Mouse (Mus musculus): Measurements from ENCODE around the gene Hist1h2bj. TPM values are rescaled to one million over a fixed set of nuclear protein-coding genes. Genes with fewer than 3 reads are reported as not detected.

Gene Hist1h2bj
- polyA plus RNA-seq, 1 experiment from 2014 or later: 7.0 TPM

DNA sequence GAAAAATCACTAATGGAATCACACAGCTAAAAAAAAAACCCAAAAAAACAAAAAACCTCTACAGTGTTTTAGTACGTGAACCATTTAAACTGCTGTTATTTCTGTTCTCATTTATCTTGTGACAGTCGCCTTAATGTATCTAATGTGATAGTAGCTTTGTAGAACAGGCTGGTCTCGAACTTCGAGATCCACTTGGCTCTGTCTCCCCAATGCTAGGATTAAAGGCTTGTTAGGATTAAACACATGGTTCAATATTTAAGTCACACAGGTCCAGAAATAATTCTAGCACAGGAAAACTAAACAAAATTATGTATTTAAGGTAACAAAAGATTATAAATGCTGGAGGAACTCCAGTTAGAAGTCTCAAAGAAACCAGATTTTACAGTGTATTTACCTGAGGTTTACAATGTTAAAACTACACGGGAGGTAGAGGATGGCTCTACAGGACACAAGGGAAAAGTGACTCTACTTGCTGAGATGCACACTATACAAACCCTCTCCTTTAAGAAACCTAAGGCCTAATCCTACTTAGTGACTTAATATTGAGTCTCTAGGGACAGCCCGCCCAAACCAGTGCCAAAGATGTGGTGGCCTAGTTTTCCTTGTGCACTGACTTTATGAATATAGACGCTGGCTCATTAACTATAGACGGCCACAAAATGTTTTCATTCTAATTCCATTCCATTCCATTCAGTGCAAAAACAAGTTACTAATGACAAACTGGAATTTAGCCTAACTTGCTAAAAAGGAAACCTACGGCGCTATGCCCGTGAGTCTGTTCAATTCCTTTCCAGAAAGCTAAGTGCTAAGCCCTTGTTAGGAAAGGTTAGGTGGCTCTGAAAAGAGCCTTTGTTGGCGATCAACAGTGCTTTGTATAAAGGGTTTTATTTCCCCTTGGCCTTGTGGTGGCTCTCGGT, 1.1 kb upstream of the Hist1h2bj start:
- peak overlapping the region; percentile 86 for H3K27ac ChIP-seq (ENCODE audit: low read depth, low read length)
- ATAC-seq (no peak), DNase-seq (ENCODE audit: low spot score) (peak; percentile 62)
- H3K4me1 ChIP-seq (ENCODE audit: control insufficient read depth, insufficient read depth, low read length): peaks cover 21% of the 10 kb centered on the region; the same call in 1 of the 2 replicates
- H3K9me3 ChIP-seq (replicated peaks; ENCODE audit: control insufficient read depth, low read length): no peaks in the 10 kb centered on the region
- peak overlapping the region; percentile 65 for H3K9ac ChIP-seq (ENCODE audit: low read length)
- H3K4me2 ChIP-seq (ENCODE audit: low read length): peak overlapping the region; percentile 72
- H3K27me3 ChIP-seq (replicated peaks; ENCODE audit: control insufficient read depth, insufficient read depth, low read length): no peaks in the 10 kb centered on the region
- peak overlapping the region; percentile 38 for H3K4me3 ChIP-seq (ENCODE audit: low read depth, low read length)
- 1% methylated on average over 13 of the region's 13 CpGs for WGBS
- H3K36me3 ChIP-seq (ENCODE audit: control insufficient read depth, insufficient read depth, low read length): no peaks in the 10 kb centered on the region

DNA sequence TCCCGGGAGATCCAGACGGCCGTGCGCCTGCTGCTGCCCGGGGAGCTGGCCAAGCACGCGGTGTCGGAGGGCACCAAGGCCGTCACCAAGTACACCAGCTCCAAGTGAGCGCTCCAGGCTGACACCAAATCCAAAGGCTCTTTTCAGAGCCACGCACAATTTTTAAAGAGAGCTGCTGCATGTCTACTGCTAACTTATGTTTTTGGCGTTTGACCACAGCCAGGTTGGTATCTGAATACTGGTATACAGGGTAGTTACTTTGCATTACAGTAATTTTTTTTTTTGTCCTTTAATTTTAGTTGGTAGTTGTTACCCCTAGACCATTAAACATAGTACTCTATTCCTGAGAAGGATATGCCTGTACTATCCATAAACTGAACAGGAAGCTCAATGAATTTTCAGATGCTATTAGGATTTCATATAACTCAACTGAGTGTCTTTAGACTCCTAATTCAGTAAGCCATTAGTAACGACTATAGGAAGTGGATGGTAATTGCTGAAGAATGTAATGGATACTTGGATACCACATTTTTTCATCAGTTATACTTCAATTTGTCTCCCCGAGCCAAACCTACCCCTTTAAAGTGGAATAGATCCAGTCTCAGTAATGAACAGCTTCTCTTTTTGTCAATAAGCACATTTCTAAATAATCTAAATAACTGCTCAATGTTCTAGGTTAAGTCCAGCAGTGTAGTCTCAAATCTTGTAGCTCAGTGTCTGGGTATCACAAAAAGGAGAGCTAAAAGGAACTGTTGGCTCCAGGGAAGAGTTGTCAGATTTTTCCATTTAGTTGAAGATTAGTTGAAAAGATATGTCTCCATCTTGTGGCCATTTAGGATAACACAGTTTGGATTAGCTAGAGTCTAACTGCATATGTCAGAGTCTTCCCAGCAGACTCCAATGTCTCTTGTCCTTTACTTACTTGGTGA, 753 bp downstream of the Hist1h2bj start:
- under 1% methylated on average over 10 of the region's 14 CpGs for WGBS

GRCm38 (mm10) chr13:22044432-22045155, 1.6 kb downstream of the Hist1h2bj start:
- peaks cover 21% of the 10 kb centered on the region; the same call in 1 of the 2 replicates for H3K4me1 ChIP-seq (ENCODE audit: control insufficient read depth, insufficient read depth, low read length)
- no peak overlapping the region for H3K4me3 ChIP-seq (ENCODE audit: low read depth, low read length)
- no peak for DNase-seq (ENCODE audit: low spot score)

More for the DNA sequence above, 753 bp downstream of the Hist1h2bj start:
- Histone ChIP-seq H3K36me3 (ENCODE audit: control insufficient read depth, insufficient read depth, low read length) (no peaks in the 10 kb centered on the region), H3K4me3 (ENCODE audit: low read depth, low read length) (peak overlapping the region; percentile 30), H3K27me3 (replicated peaks; ENCODE audit: control insufficient read depth, insufficient read depth, low read length) (no peaks in the 10 kb centered on the region), H3K9ac (ENCODE audit: low read length) (peak overlapping the region; percentile 58), H3K4me2 (ENCODE audit: low read length) (peak overlapping the region; percentile 72), H3K9me3 (replicated peaks; ENCODE audit: control insufficient read depth, low read length) (no peaks in the 10 kb centered on the region), H3K4me1 (ENCODE audit: control insufficient read depth, insufficient read depth, low read length) (peaks cover 21% of the 10 kb centered on the region; the same call in 1 of the 2 replicates), H3K27ac (ENCODE audit: low read depth, low read length) (peak overlapping the region; percentile 66)
- DNase-seq (ENCODE audit: low spot score): peak; percentile 93
- peak; percentile 16 for ATAC-seq

GRCm38 (mm10) chr13:22045311-22045710, 2.3 kb downstream of the Hist1h2bj start:
- Histone ChIP-seq H3K27me3 (replicated peaks; ENCODE audit: control insufficient read depth, insufficient read depth, low read length) (no peaks in the 10 kb centered on the region), H3K4me1 (ENCODE audit: control insufficient read depth, insufficient read depth, low read length) (peaks cover 19% of the 10 kb centered on the region; the same call in 1 of the 2 replicates), H3K27ac (ENCODE audit: low read depth, low read length) (no peak overlapping the region), H3K36me3 (ENCODE audit: control insufficient read depth, insufficient read depth, low read length) (no peaks in the 10 kb centered on the region), H3K4me3 (ENCODE audit: low read depth, low read length) (no peak overlapping the region), H3K9ac (ENCODE audit: low read length) (no peak overlapping the region), H3K4me2 (ENCODE audit: low read length) (no peak overlapping the region), H3K9me3 (replicated peaks; ENCODE audit: control insufficient read depth, low read length) (no peaks in the 10 kb centered on the region)
- no peak for DNase-seq (ENCODE audit: low spot score)
- WGBS: 73% methylated on average over 2 of the region's 2 CpGs
- no peak for ATAC-seq

More at GRCm38 (mm10) chr13:22044432-22045155, 1.6 kb downstream of the Hist1h2bj start:
- Histone ChIP-seq H3K27me3 (replicated peaks; ENCODE audit: control insufficient read depth, insufficient read depth, low read length) (no peaks in the 10 kb centered on the region), H3K36me3 (ENCODE audit: control insufficient read depth, insufficient read depth, low read length) (no peaks in the 10 kb centered on the region), H3K9ac (ENCODE audit: low read length) (no peak overlapping the region), H3K4me2 (ENCODE audit: low read length) (peak overlapping the region; percentile 72), H3K9me3 (replicated peaks; ENCODE audit: control insufficient read depth, low read length) (no peaks in the 10 kb centered on the region), H3K27ac (ENCODE audit: low read depth, low read length) (no peak overlapping the region)
- no peak for ATAC-seq
- WGBS: 78% methylated on average over 6 of the region's 6 CpGs

DNA sequence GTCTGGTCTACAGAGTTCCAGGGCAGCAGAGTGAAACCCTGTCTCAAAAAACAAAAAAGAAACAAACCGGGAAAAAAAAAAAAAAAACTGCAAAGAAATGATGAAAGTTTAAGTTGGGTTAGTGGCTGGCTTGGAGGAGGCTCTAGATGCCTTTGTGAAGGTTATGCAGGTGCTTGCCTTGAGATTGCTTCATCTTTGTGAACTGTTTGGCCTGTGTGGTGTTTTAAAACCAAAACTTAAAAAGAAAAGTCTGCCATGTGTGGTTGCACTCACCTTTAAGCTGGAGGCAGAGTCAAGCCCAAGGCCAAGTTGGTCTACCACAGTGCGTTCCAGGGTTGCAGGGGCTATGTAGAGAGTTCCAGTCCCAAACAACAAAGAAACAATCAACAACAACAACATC, 6.0 kb downstream of the Hist1h2bj start:
- Histone ChIP-seq H3K9me3 (replicated peaks; ENCODE audit: control insufficient read depth, low read length) (no peaks in the 10 kb centered on the region), H3K4me1 (ENCODE audit: control insufficient read depth, insufficient read depth, low read length) (peaks cover 5% of the 10 kb centered on the region; the same call in 1 of the 2 replicates), H3K4me2 (ENCODE audit: low read length) (no peak overlapping the region), H3K27ac (ENCODE audit: low read depth, low read length) (no peak overlapping the region), H3K27me3 (replicated peaks; ENCODE audit: control insufficient read depth, insufficient read depth, low read length) (no peaks in the 10 kb centered on the region), H3K4me3 (ENCODE audit: low read depth, low read length) (no peak overlapping the region), H3K36me3 (ENCODE audit: control insufficient read depth, insufficient read depth, low read length) (no peaks in the 10 kb centered on the region), H3K9ac (ENCODE audit: low read length) (no peak overlapping the region)
- DNase-seq (ENCODE audit: low spot score): no peak
- ATAC-seq: no peak
- 73% methylated on average over 2 of the region's 2 CpGs for WGBS

GRCm38 (mm10) chr13:22049737-22050440, 6.9 kb downstream of the Hist1h2bj start:
- Histone ChIP-seq H3K36me3 (ENCODE audit: control insufficient read depth, insufficient read depth, low read length) (no peaks in the 10 kb centered on the region), H3K4me3 (ENCODE audit: low read depth, low read length) (peak overlapping the region; percentile 39), H3K9me3 (replicated peaks; ENCODE audit: control insufficient read depth, low read length) (no peaks in the 10 kb centered on the region), H3K27ac (ENCODE audit: low read depth, low read length) (peak overlapping the region; percentile 76; the same call in 1 of the 2 replicates), H3K4me2 (ENCODE audit: low read length) (peak overlapping the region; percentile 58), H3K4me1 (ENCODE audit: control insufficient read depth, insufficient read depth, low read length) (peaks cover 3% of the 10 kb centered on the region; the same call in 1 of the 2 replicates), H3K27me3 (replicated peaks; ENCODE audit: control insufficient read depth, insufficient read depth, low read length) (no peaks in the 10 kb centered on the region), H3K9ac (ENCODE audit: low read length) (peak overlapping the region; percentile 62)
- DNase-seq (ENCODE audit: low spot score) (peak; percentile 80), ATAC-seq (peak; percentile 35)
- WGBS: 2% methylated on average over 14 of the region's 14 CpGs

DNA sequence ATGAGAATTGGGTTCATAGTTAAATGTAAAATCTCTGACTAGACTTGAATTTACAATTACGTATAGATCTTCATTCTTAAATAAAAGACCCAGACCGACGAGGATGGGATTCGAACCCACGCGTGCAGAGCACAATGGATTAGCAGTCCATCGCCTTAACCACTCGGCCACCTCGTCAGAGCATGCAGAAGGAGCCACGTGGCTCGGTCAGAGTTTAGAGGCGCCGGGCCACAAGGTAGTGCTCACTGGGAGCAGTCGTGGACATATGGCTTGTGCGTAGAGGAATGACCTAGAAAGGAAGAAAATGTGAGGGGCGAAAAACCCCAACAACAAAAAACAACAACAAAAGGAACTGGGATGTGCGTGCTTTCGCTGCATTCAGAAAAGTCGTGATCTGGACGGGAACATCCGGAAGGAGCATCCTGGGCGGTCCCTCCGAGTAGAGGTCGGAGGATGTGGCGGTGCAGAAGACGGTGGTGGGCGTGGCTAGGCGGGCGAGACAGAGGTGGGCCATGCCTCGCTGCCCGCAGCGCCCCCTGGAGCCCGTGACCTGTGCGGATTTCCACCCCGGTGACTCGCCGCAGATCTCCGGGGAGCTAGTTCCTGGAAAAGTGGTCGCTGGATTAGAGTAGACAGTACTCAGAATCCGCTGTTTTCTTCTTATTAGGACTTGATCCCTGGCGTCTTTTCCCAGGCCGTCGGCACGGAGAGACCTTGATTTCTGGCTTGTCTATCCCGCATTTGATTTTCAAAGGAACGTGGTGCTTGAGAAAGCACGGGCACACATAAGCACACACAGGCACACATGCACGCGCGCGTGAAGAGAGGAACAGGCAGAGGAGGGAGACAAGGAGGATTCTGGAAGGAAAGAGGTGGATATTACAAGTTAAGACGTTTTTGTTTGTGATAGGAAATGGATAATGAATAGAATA, 7.8 kb downstream of the Hist1h2bj start:
- peaks cover 3% of the 10 kb centered on the region; the same call in 1 of the 2 replicates for H3K4me1 ChIP-seq (ENCODE audit: control insufficient read depth, insufficient read depth, low read length)
- no peaks in the 10 kb centered on the region for H3K9me3 ChIP-seq (replicated peaks; ENCODE audit: control insufficient read depth, low read length)
- no peaks in the 10 kb centered on the region for H3K27me3 ChIP-seq (replicated peaks; ENCODE audit: control insufficient read depth, insufficient read depth, low read length)
- H3K4me3 ChIP-seq (ENCODE audit: low read depth, low read length): peak overlapping the region; percentile 39
- no peaks in the 10 kb centered on the region for H3K36me3 ChIP-seq (ENCODE audit: control insufficient read depth, insufficient read depth, low read length)
- H3K4me2 ChIP-seq (ENCODE audit: low read length): peak overlapping the region; percentile 58
- WGBS: under 1% methylated on average over 51 of the region's 52 CpGs
- ATAC-seq: peak; percentile 95
- DNase-seq (ENCODE audit: low spot score): peak; percentile 93
- peak overlapping the region; percentile 76 for H3K27ac ChIP-seq (ENCODE audit: low read depth, low read length)
- H3K9ac ChIP-seq (ENCODE audit: low read length): peak overlapping the region; percentile 62
